ENCODE assay signal across 20 mouse cellular contexts in genomic region chr1:156620951-156621350, GRCm38 (mm10). TPM values are rescaled to one million over a fixed set of nuclear protein-coding genes. Genes with fewer than 3 reads are reported as not detected.
A peak's percentile ranks its signal among the peaks of the same experiment; 100 is the strongest.
DNase-seq lines count a peak whose midpoint lies in the region; ATAC-seq and TF ChIP-seq lines count a peak whose summit lies in the region.
"Had no signal": no experiment of that assay in that cellular context is flagged by ENCODE, and none has a peak within 500 bp of the region (broad histone marks: within the 10 kb centered on the region; RNA-seq: fewer than 3 reads in every experiment).

No protein-coding gene starts in this region.

- H3K9ac ChIP-seq in lung, embryonic 15.5 days: no peak overlapping the region
- H3K9ac ChIP-seq in CH12.LX (ENCODE audit: insufficient read depth, low read depth): peak overlapping the region; percentile 37
- H3K9ac ChIP-seq: embryonic facial prominence, embryonic 15.5 days; heart, embryonic 12.5 days had no signal

- H3K9me3 ChIP-seq in lung, embryonic 15.5 days: no peaks in the 10 kb centered on the region
- H3K9me3 ChIP-seq in CH12.LX (replicated peaks; ENCODE audit: low read length): no peaks in the 10 kb centered on the region
- H3K9me3 ChIP-seq: embryonic facial prominence, embryonic 15.5 days; heart, embryonic 12.5 days had no signal

- no peak for TF ChIP-seq POLR2A in lung, adult 2 months (IDR thresholded peaks at IDR 0.05; ENCODE audit: borderline replicate concordance, extremely low read depth, low read depth, low read length)
- no peak for TF ChIP-seq POLR2A in CH12.LX (IDR thresholded peaks at IDR 0.05; ENCODE audit: low read depth, low read length)
- no peak for TF ChIP-seq POLR2A in small intestine, adult 2 months (IDR thresholded peaks at IDR 0.05; ENCODE audit: low read depth, low read length)

- DNase-seq in lung, adult 2 months: no peak
- peak; percentile 51 for DNase-seq in A20 (ENCODE audit: low read depth, low spot score)
- peak; percentile 29 for DNase-seq in CH12.LX (ENCODE audit: extremely low read depth)
- no peak for DNase-seq in right cerebral cortex, adult 2 months (ENCODE audit: low spot score in 2 of 2)
- no peak for DNase-seq in testis, postnatal 10 days (ENCODE audit: low spot score)
- DNase-seq: adrenal gland, postnatal 10 days; B cell, adult 2 months; cerebellum, adult 11 months; cerebellum, adult 8-10 months; cerebellum, postnatal 14 days; embryo, embryonic 11 days; gastrocnemius, postnatal 14 days; heart, postnatal 36 days had no signal

- TF ChIP-seq CTCF in lung, adult 2 months (IDR thresholded peaks at IDR 0.05; ENCODE audit: insufficient read depth, low read length): no peak
- TF ChIP-seq CTCF in CH12.LX (conservative IDR thresholded peaks at IDR 0.05 in 1 of 2, IDR thresholded peaks at IDR 0.05 in 1 of 2; ENCODE audit: low read depth in 2 of 2, low read length in 2 of 2): no peak
- no peak for TF ChIP-seq CTCF in small intestine, adult 2 months (IDR thresholded peaks at IDR 0.05; ENCODE audit: extremely low read depth, insufficient read length, insufficient replicate concordance, low read depth, low read length)

- 57% methylated on average over 3 of the region's 3 CpGs for WGBS in lung, embryonic 15.5 days
- WGBS in lung, adult 2 months: 49% methylated on average over 3 of the region's 3 CpGs
- 37% methylated on average over 3 of the region's 3 CpGs for whole genome bisulfite sequencing in small intestine, adult 2 months

- H3K36me3 ChIP-seq in lung, embryonic 15.5 days: peaks cover 13% of the 10 kb centered on the region
- H3K36me3 ChIP-seq in CH12.LX (replicated peaks in 1 of 2; ENCODE audit: control insufficient read depth in 1 of 2, insufficient read depth in 1 of 2, low read length in 1 of 2): peaks cover 8 to 41% of the 10 kb centered on the region in 2 experiments
- H3K36me3 ChIP-seq in small intestine, adult 2 months (ENCODE audit: control insufficient read depth, insufficient read depth, low read length): no peaks in the 10 kb centered on the region

- H3K79me2 ChIP-seq in CH12.LX (replicated peaks; ENCODE audit: control insufficient read depth, extremely low read depth, insufficient read depth, poor library complexity, severe bottlenecking): peaks cover 49% of the 10 kb centered on the region

- peaks cover 24% of the 10 kb centered on the region for H3K4me1 ChIP-seq in lung, embryonic 15.5 days
- H3K4me1 ChIP-seq in lung, adult 2 months (ENCODE audit: control insufficient read depth, insufficient read depth, low read length): peaks cover 18% of the 10 kb centered on the region
- peaks cover 29 to 50% of the 10 kb centered on the region in 2 experiments for H3K4me1 ChIP-seq in CH12.LX (ENCODE audit: control insufficient read depth in 1 of 2, insufficient read depth in 2 of 2)
- peaks cover 3% of the 10 kb centered on the region; the same call in 1 of the 2 replicates for H3K4me1 ChIP-seq in small intestine, adult 2 months (ENCODE audit: control insufficient read depth, insufficient read depth, insufficient read length, low read length)

- TF ChIP-seq EP300 in CH12.LX (IDR thresholded peaks at IDR 0.05; ENCODE audit: low read length): 0 out of 2 replicates have a peak, but pooled peaks have one; percentile 14

- H3K4me3 ChIP-seq in lung, embryonic 15.5 days: no peak overlapping the region
- no peak overlapping the region for H3K4me3 ChIP-seq in lung, adult 2 months (replicated peaks; ENCODE audit: extremely low read depth, low read depth, low read length)
- H3K4me3 ChIP-seq in CH12.LX (replicated peaks in 1 of 3; ENCODE audit: low read depth in 2 of 3, low read length in 2 of 3, poor library complexity in 1 of 3): peak overlapping the region in 1 of 3 experiments; percentile 4
- no peak overlapping the region for H3K4me3 ChIP-seq in small intestine, adult 2 months (ENCODE audit: low read depth, low read length)
- H3K4me3 ChIP-seq: embryonic facial prominence, embryonic 15.5 days; heart, embryonic 12.5 days had no signal

- peak overlapping the region; percentile 70 for H3K27ac ChIP-seq in lung, embryonic 15.5 days
- peak overlapping the region; percentile 44 for H3K27ac ChIP-seq in CH12.LX (ENCODE audit: insufficient read depth, low read depth)
- peak overlapping the region; percentile 46; the same call in 1 of the 2 replicates for H3K27ac ChIP-seq in small intestine, adult 2 months (ENCODE audit: insufficient read depth, low read depth, low read length)
- H3K27ac ChIP-seq: embryonic facial prominence, embryonic 15.5 days had no signal

- no peak overlapping the region for H3K4me2 ChIP-seq in lung, embryonic 15.5 days
- H3K4me2 ChIP-seq in CH12.LX (ENCODE audit: insufficient read depth, low read depth, poor library complexity, severe bottlenecking): peak overlapping the region; percentile 72
- H3K4me2 ChIP-seq: embryonic facial prominence, embryonic 15.5 days; heart, embryonic 12.5 days had no signal

- ATAC-seq in lung, embryonic 15.5 days (ENCODE audit: borderline replicate concordance, extremely low read depth, low FRiP score, low TSS enrichment): no peak
- ATAC-seq: CD4-positive, CD25-positive, alpha-beta regulatory T cell, adult 4 months; forebrain, embryonic 16.5 days; hindbrain, embryonic 16.5 days had no signal

- dilution Hi-C loops in CH12.LX (cut with MboI; ENCODE audit: extremely low pct_ligation_motif_present, extremely low pct_unique_long_range_greater_than_20kb, low sequenced_read_pairs): no loop called here

- no peak for TF ChIP-seq RAD21 in CH12.LX (IDR thresholded peaks at IDR 0.05; ENCODE audit: low read depth, low read length)

- in situ Hi-C loops in CH12.LX (cut with MboI; ENCODE audit: low pct_ligation_motif_present, low pct_unique_long_range_greater_than_20kb, low sequenced_read_pairs): no loop called here

- no peaks in the 10 kb centered on the region for H3K27me3 ChIP-seq in lung, embryonic 15.5 days
- no peaks in the 10 kb centered on the region for H3K27me3 ChIP-seq in CH12.LX (replicated peaks)
- H3K27me3 ChIP-seq in small intestine, adult 2 months (ENCODE audit: control insufficient read depth, insufficient read depth, low read length): no peaks in the 10 kb centered on the region
- H3K27me3 ChIP-seq: embryonic facial prominence, embryonic 15.5 days; heart, embryonic 12.5 days had no signal

TF ChIP-seq in CH12.LX, 34 proteins besides CTCF, POLR2A, EP300 and RAD21:
- TF ChIP-seq ZNF384 (IDR thresholded peaks at IDR 0.05; ENCODE audit: low read depth, low read length) (no peak), GABPA (IDR thresholded peaks at IDR 0.05; ENCODE audit: insufficient replicate concordance, low read depth, low read length) (no peak), MEF2A (IDR thresholded peaks at IDR 0.05; ENCODE audit: borderline replicate concordance, low read depth, low read length) (0 out of 2 replicates have a peak, but pooled peaks have one; percentile 31)
TF ChIP-seq in CH12.LX: peak in this region for 1.

RNA-seq across cellular contexts. Expression of gene Tor3a, which starts 53.2 kb away (rescaled TPM):
- polyA plus RNA-seq in lung, embryonic 15.5 days (2015; fragmentation: Nextera tagmentation; extraction: Ambion mirVana): 12.1 and 12.3 TPM in 2 replicates
- 73.2 and 105 TPM in 2 replicates for polyA plus RNA-seq in lung, adult 2 months (2012; rRNA removed)
- 37.2 and 37.6 TPM in 2 replicates for total RNA-seq in CH12.LX (2012; rRNA removed)
- total RNA-seq in CH12.LX (2014; rRNA removed): 50.5 and 53.8 TPM in 2 replicates
- polyA plus RNA-seq in CH12.LX (2012; ENCODE audit: insufficient read length, low read depth): 85.7 and 88.6 TPM in 2 replicates
- 21.5 and 31.0 TPM in 2 replicates for polyA plus RNA-seq in small intestine, adult 2 months (2012; rRNA removed)

Comparison
In these comparisons a context has a peak if more than half of its experiments do, and no peak if none do; other contexts are left out.
1. DNase-seq: peak in A20 (single experiment) and CH12.LX (single experiment); none in lung, adult 2 months (single experiment), right cerebral cortex, adult 2 months (0 of 2) and testis, postnatal 10 days (single experiment).
2. Peak in every context shown above with its lines, with median percentiles within 50 percentile points of each other: H3K27ac ChIP-seq.